Mouse (Mus musculus) olfactory bulb, adult 2 months (tissue): ENCODE measurements around the gene Gm3415.

Source experiments
- CTCF ChIP-seq: fragments of 200-500 bp; IDR thresholded peaks from 2 replicates; pipeline ENCODE4 v1.5.1; 2012; ENCODE audit warnings: low read depth, mild to moderate bottlenecking, low read length, moderate library complexity; ENCODE audit not compliant: insufficient read depth
- POLR2A ChIP-seq: fragments of 200-500 bp; IDR thresholded peaks from 2 replicates; pipeline ENCODE4 v1.6.1; 2012; ENCODE audit warnings: mild to moderate bottlenecking, low read depth, low read length, moderate library complexity; ENCODE audit not compliant: insufficient read depth

DNA sequence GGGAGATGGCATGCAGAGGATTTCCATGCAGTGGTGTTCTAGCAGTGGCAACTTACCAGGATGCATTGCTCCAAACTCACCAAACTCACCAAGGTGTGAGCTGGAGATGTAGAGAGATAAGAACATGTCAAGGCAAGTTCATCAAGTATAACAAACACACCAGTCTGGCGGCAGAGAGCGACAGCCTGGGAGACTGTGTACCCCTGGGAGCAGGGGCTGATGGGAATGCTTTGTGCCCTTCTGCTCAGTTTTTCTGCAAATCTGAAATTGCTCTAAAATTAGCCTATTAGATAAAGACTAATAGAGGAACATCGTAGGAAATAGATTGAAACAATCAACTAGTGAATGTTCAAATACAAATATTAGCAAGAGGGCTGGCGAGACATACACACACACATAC is 35.7 kb downstream of the Gm3415 start:
- TF ChIP-seq CTCF (no peak), POLR2A (no peak)
